Mouse (Mus musculus): ENCODE data around the gene Ppp1r13l.

The Ppp1r13l gene

GRCm38 (mm10) chr7:19359299-19359891 is at the start of gene Ppp1r13l, which contains the start of gene Cd3eap:
TSS of gene Ppp1r13l (plus strand) at chr7:19359749.
TSS of gene Cd3eap (minus strand) at chr7:19359483.
- in situ Hi-C loops (cut with MboI) = no loop called here

- in situ Hi-C loops (cut with MboI) = loop anchor here (5.0 kb wide), 1 partner anchor 32 kb away; the partner anchor contains the start of gene Ercc1
Observed at GRCm38 (mm10) chr7:19309884-19310641, 49.5 kb upstream of the Ppp1r13l start, which contains the start of gene Fosb. TSS of gene Fosb (minus strand) at chr7:19310051.

GRCm38 (mm10) chr7:19311991-19312390 is 47.6 kb upstream of the Ppp1r13l start:
- in situ Hi-C loops (cut with MboI) = no loop called here

GRCm38 (mm10) chr7:19314033-19314432 is 45.5 kb upstream of the Ppp1r13l start:
- in situ Hi-C loops (cut with MboI) = no loop called here

GRCm38 (mm10) chr7:19316451-19317161 is 42.9 kb upstream of the Ppp1r13l start:
- in situ Hi-C loops (cut with MboI) = no loop called here

GRCm38 (mm10) chr7:19318201-19318600 is 41.3 kb upstream of the Ppp1r13l start:
- in situ Hi-C loops (cut with MboI) = no loop called here

GRCm38 (mm10) chr7:19318676-19319075 is 40.9 kb upstream of the Ppp1r13l start:
- in situ Hi-C loops (cut with MboI) = no loop called here

GRCm38 (mm10) chr7:19319458-19319857 is 40.1 kb upstream of the Ppp1r13l start:
- in situ Hi-C loops (cut with MboI) = no loop called here

- in situ Hi-C loops (cut with MboI) = no loop called here
Observed at GRCm38 (mm10) chr7:19319906-19320305, 39.6 kb upstream of the Ppp1r13l start.

- in situ Hi-C loops (cut with MboI) = no loop called here
Observed at GRCm38 (mm10) chr7:19320637-19321036, 38.9 kb upstream of the Ppp1r13l start.

GRCm38 (mm10) chr7:19321464-19321863 is 38.1 kb upstream of the Ppp1r13l start:
- in situ Hi-C loops (cut with MboI) = no loop called here

GRCm38 (mm10) chr7:19322489-19322888 is 37.1 kb upstream of the Ppp1r13l start:
- in situ Hi-C loops (cut with MboI) = no loop called here

GRCm38 (mm10) chr7:19324221-19324620 is 35.3 kb upstream of the Ppp1r13l start:
- in situ Hi-C loops (cut with MboI) = no loop called here

- in situ Hi-C loops (cut with MboI) = no loop called here
Observed at GRCm38 (mm10) chr7:19325262-19326199, 34.0 kb upstream of the Ppp1r13l start.

GRCm38 (mm10) chr7:19326359-19326758 is 33.2 kb upstream of the Ppp1r13l start:
- in situ Hi-C loops (cut with MboI) = no loop called here

GRCm38 (mm10) chr7:19327128-19327527 is 32.4 kb upstream of the Ppp1r13l start:
- in situ Hi-C loops (cut with MboI) = no loop called here

GRCm38 (mm10) chr7:19327782-19328181 is 31.8 kb upstream of the Ppp1r13l start:
- in situ Hi-C loops (cut with MboI) = no loop called here

GRCm38 (mm10) chr7:19328425-19328824 is 31.1 kb upstream of the Ppp1r13l start:
- in situ Hi-C loops (cut with MboI) = no loop called here

- in situ Hi-C loops (cut with MboI) = no loop called here
Observed at GRCm38 (mm10) chr7:19331910-19332309, 27.6 kb upstream of the Ppp1r13l start.

GRCm38 (mm10) chr7:19332709-19333352 is 26.7 kb upstream of the Ppp1r13l start:
- in situ Hi-C loops (cut with MboI) = no loop called here

GRCm38 (mm10) chr7:19335583-19335982 is 24.0 kb upstream of the Ppp1r13l start:
- in situ Hi-C loops (cut with MboI) = no loop called here
